Mouse (Mus musculus): ENCODE measurements around the gene Sh3bp5.
A peak's percentile ranks its signal among the peaks of the same experiment; 100 is the strongest.

The Sh3bp5 gene

GRCm38 (mm10) chr14:31433851-31434360 lies 2.0 kb downstream of the Sh3bp5 start:
- DNase-seq (ENCODE audit: low spot score in 2 of 2) = no peak

- DNase-seq (ENCODE audit: low spot score in 2 of 2) = no peak
Observed at GRCm38 (mm10) chr14:31433126-31433525, 2.8 kb downstream of the Sh3bp5 start.

- DNase-seq (ENCODE audit: low spot score in 2 of 2) = no peak
Observed at GRCm38 (mm10) chr14:31432424-31432823, 3.5 kb downstream of the Sh3bp5 start.

- DNase-seq (ENCODE audit: low spot score in 2 of 2) = no peak
Observed at GRCm38 (mm10) chr14:31431789-31432330, 4.0 kb downstream of the Sh3bp5 start.

- no peak for DNase-seq (ENCODE audit: low spot score in 2 of 2)
Observed at GRCm38 (mm10) chr14:31429004-31429395, 6.9 kb downstream of the Sh3bp5 start.

GRCm38 (mm10) chr14:31428211-31429003 lies 7.5 kb downstream of the Sh3bp5 start:
- DNase-seq (ENCODE audit: low spot score in 2 of 2) = no peak

GRCm38 (mm10) chr14:31422961-31423791 lies 12.7 kb downstream of the Sh3bp5 start:
- DNase-seq (ENCODE audit: low spot score in 2 of 2) = peak in 1 of 2 experiments; percentile 72

GRCm38 (mm10) chr14:31422395-31422794 lies 13.5 kb downstream of the Sh3bp5 start:
- no peak for DNase-seq (ENCODE audit: low spot score in 2 of 2)

- no peak for DNase-seq (ENCODE audit: low spot score in 2 of 2)
Observed at GRCm38 (mm10) chr14:31421509-31422295, 14.2 kb downstream of the Sh3bp5 start.

GRCm38 (mm10) chr14:31420985-31421384 lies 14.9 kb downstream of the Sh3bp5 start:
- DNase-seq (ENCODE audit: low spot score in 2 of 2) = no peak

GRCm38 (mm10) chr14:31420562-31420961 lies 15.3 kb downstream of the Sh3bp5 start:
- no peak for DNase-seq (ENCODE audit: low spot score in 2 of 2)

- DNase-seq (ENCODE audit: low spot score in 2 of 2) = no peak
Observed at GRCm38 (mm10) chr14:31420135-31420534, 15.7 kb downstream of the Sh3bp5 start.

- no peak for DNase-seq (ENCODE audit: low spot score in 2 of 2)
Observed at GRCm38 (mm10) chr14:31419279-31419678, 16.6 kb downstream of the Sh3bp5 start.

GRCm38 (mm10) chr14:31416835-31417549 lies 18.9 kb downstream of the Sh3bp5 start:
- no peak for DNase-seq (ENCODE audit: low spot score in 2 of 2)

- peak in 1 of 2 experiments; percentile 45 for DNase-seq (ENCODE audit: low spot score in 2 of 2)
Observed at GRCm38 (mm10) chr14:31416411-31416810, 19.5 kb downstream of the Sh3bp5 start.

- no peak for DNase-seq (ENCODE audit: low spot score in 2 of 2)
Observed at GRCm38 (mm10) chr14:31414967-31415376, 20.9 kb downstream of the Sh3bp5 start.

GRCm38 (mm10) chr14:31414235-31414966 lies 21.5 kb downstream of the Sh3bp5 start:
- DNase-seq (ENCODE audit: low spot score in 2 of 2) = no peak

- no peak for DNase-seq (ENCODE audit: low spot score in 2 of 2)
Observed at GRCm38 (mm10) chr14:31413475-31414086, 22.3 kb downstream of the Sh3bp5 start.

- DNase-seq (ENCODE audit: low spot score in 2 of 2) = no peak
Observed at GRCm38 (mm10) chr14:31412651-31413056, 23.2 kb downstream of the Sh3bp5 start.

- DNase-seq (ENCODE audit: low spot score in 2 of 2) = no peak
Observed at GRCm38 (mm10) chr14:31410737-31411136, 25.1 kb downstream of the Sh3bp5 start.

Data from natural killer cell, adult 2 months (primary cell).